Mouse (Mus musculus): Measurements from ENCODE around the gene Cnn1.
A peak's percentile ranks its signal among the peaks of the same experiment; 100 is the strongest.

Gene Cnn1

GRCm38 (mm10) chr9:22076223-22076622 is 22.8 kb upstream of the Cnn1 start:
- no peak for DNase-seq

- no peak for DNase-seq
Observed at GRCm38 (mm10) chr9:22084667-22085021, 14.4 kb upstream of the Cnn1 start.

GRCm38 (mm10) chr9:22085022-22085834 is 13.8 kb upstream of the Cnn1 start, which contains the start of gene Ecsit:
Gene Ecsit (minus strand): TSS chr9:22085438.
- peak; percentile 97 to 98 for DNase-seq

- no peak for DNase-seq
Observed at GRCm38 (mm10) chr9:22086012-22086411, 13.0 kb upstream of the Cnn1 start.

GRCm38 (mm10) chr9:22087034-22087618 is 11.9 kb upstream of the Cnn1 start:
- no peak for DNase-seq

GRCm38 (mm10) chr9:22089281-22089680 is 9.7 kb upstream of the Cnn1 start:
- no peak for DNase-seq

- no peak for DNase-seq
Observed at GRCm38 (mm10) chr9:22089986-22090385, 9.0 kb upstream of the Cnn1 start.

GRCm38 (mm10) chr9:22092746-22093145 is 6.3 kb upstream of the Cnn1 start:
- DNase-seq = no peak

- peak; percentile 61 to 86 for DNase-seq
Observed at GRCm38 (mm10) chr9:22095854-22096307, 3.1 kb upstream of the Cnn1 start.

GRCm38 (mm10) chr9:22099922-22100321 is 906 bp downstream of the Cnn1 start:
- no peak for DNase-seq

GRCm38 (mm10) chr9:22108194-22108593 is 9.2 kb downstream of the Cnn1 start:
- DNase-seq = no peak

- DNase-seq = no peak
Observed at GRCm38 (mm10) chr9:22115635-22116034, 16.6 kb downstream of the Cnn1 start.

- DNase-seq = no peak
Observed at GRCm38 (mm10) chr9:22116086-22116485, 17.1 kb downstream of the Cnn1 start.

GRCm38 (mm10) chr9:22116740-22117426 is 17.9 kb downstream of the Cnn1 start, which contains the start of gene Elof1:
Gene Elof1 (minus strand): TSS chr9:22117172.
- peak; percentile 97 for DNase-seq

- peak; percentile 51 to 58 for DNase-seq
Observed at GRCm38 (mm10) chr9:22117754-22118456, 18.9 kb downstream of the Cnn1 start.

GRCm38 (mm10) chr9:22119543-22119942 is 20.5 kb downstream of the Cnn1 start:
- DNase-seq = no peak

GRCm38 (mm10) chr9:22121545-22121944 is 22.5 kb downstream of the Cnn1 start:
- DNase-seq = no peak

GRCm38 (mm10) chr9:22122005-22122404 is 23.0 kb downstream of the Cnn1 start:
- no peak for DNase-seq

- no peak for DNase-seq
Observed at GRCm38 (mm10) chr9:22123069-22123609, 24.1 kb downstream of the Cnn1 start.

GRCm38 (mm10) chr9:22124169-22124568 is 25.2 kb downstream of the Cnn1 start:
- DNase-seq = no peak

GRCm38 (mm10) chr9:22125246-22126027 is 26.4 kb downstream of the Cnn1 start:
- DNase-seq = no peak
